Mouse (Mus musculus): Measurements from ENCODE around the gene Mypop. TPM values are rescaled to one million over a fixed set of nuclear protein-coding genes. Genes with fewer than 3 reads are reported as not detected.

The Mypop gene
- polyA plus RNA-seq (2012; rRNA removed; ENCODE audit: low replicate concordance) = 5.2 and 17.4 TPM in 2 replicates

GRCm38 (mm10) chr7:18990601-18991295 is at the start of gene Mypop:
TSS of gene Mypop (plus strand) at chr7:18991245.

GRCm38 (mm10) chr7:18987100-18987499 is 3.9 kb upstream of the Mypop start, which contains the start of gene Nanos2:
TSS of gene Nanos2 (plus strand) at chr7:18987400.

DNA sequence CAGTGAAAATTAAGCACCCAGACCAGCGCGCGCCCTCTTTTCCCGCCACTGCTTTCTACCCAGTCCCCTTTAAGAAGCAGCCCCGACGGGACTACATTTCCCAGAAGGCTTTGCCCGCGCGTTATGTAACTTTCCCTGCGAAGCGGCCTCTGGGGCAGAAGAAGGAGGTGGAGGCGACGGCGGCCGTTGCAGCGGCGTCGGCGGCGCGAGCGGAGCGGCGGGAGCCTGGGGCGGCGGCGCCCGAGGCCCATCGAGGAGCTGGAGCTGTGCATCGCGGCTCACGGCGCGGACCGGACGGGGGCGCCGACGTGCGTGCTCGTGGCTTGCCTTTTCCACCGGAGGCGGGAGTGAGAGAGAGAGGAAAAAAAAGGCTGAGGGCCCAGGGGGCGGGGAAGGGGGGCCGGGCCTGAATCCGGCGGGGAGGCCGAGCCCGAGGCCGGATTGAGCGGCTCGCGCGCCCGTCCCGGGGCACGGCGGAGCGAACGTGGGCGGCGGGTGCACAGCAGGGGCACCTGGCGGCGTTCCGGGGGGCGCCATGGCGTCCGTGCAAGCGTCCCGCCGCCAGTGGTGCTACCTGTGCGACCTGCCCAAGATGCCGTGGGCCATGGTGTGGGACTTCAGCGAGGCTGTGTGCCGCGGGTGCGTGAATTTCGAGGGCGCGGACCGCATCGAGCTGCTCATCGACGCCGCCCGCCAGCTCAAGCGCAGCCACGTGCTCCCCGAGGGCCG is 13.0 kb downstream of the Mypop start, which contains the start of gene Irf2bp1:
Irf2bp1 (plus strand) TSS at position 143 of the 729 bp plus-strand sequence.

DNA sequence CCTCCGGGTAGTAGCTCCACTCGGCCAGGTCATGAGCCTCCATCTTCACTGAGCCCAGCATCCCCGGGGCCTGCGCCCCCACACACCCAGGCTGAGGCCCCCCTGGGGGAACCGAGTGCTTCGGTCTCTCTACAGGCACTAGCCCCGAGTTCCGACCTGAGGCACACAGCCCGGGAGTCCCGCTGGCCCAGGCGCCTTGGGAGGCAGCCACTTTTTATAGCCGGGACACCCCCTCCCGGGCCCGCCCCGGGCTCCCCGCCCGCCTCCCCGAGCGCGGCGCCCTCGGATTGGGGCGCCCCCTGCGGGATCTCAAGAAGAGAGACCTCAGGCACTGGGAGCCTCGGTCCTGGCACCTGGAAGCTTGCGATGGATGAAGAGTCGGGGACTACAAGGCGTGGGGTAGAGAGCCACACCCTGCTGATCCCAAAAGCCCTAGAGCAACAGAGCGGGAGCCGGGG is 32.3 kb downstream of the Mypop start, which contains the start of gene Foxa3:
Foxa3 (minus strand) TSS at position 182 of the 458 bp plus-strand sequence.

GRCm38 (mm10) chr7:19024096-19024506 is 33.1 kb downstream of the Mypop start, which contains the start of gene Sympk:
TSS of gene Sympk (plus strand) at chr7:19024377.

Other genes starting within 250 kb of the Mypop start
- not detected in 2 replicates for gene Psg19, start 192.7 kb upstream of the Mypop start, polyA plus RNA-seq (2012; rRNA removed; ENCODE audit: low replicate concordance)
- 0.58 TPM in 1 of 2 replicates, not detected in the other for gene Psg17, start 169.6 kb upstream of the Mypop start, polyA plus RNA-seq (2012; rRNA removed; ENCODE audit: low replicate concordance)
- 11.8 and 24.6 TPM in 2 replicates for gene Mill2, start 151.3 kb upstream of the Mypop start, polyA plus RNA-seq (2012; rRNA removed; ENCODE audit: low replicate concordance)
- gene Pglyrp1, start 119.9 kb upstream of the Mypop start, polyA plus RNA-seq (2012; rRNA removed; ENCODE audit: low replicate concordance) = 6.4 and 56.4 TPM in 2 replicates
- gene Ccdc61, start 80.8 kb upstream of the Mypop start, polyA plus RNA-seq (2012; rRNA removed; ENCODE audit: low replicate concordance) = 20.3 and 25.2 TPM in 2 replicates
- 1.6 and 2.5 TPM in 2 replicates for gene Nova2, start 65.4 kb upstream of the Mypop start, polyA plus RNA-seq (2012; rRNA removed; ENCODE audit: low replicate concordance)
- gene Nanos2, start 3.8 kb upstream of the Mypop start, polyA plus RNA-seq (2012; rRNA removed; ENCODE audit: low replicate concordance) = 0.26 TPM in 1 of 2 replicates, not detected in the other
- 16.7 and 38.8 TPM in 2 replicates for gene Irf2bp1, start 12.8 kb downstream of the Mypop start, polyA plus RNA-seq (2012; rRNA removed; ENCODE audit: low replicate concordance)
- not detected in 2 replicates for gene Foxa3, start 32.3 kb downstream of the Mypop start, polyA plus RNA-seq (2012; rRNA removed; ENCODE audit: low replicate concordance)
- 66.1 and 105 TPM in 2 replicates for gene Sympk, start 33.1 kb downstream of the Mypop start, polyA plus RNA-seq (2012; rRNA removed; ENCODE audit: low replicate concordance)
- gene Rsph6a, start 63.4 kb downstream of the Mypop start, polyA plus RNA-seq (2012; rRNA removed; ENCODE audit: low replicate concordance) = not detected in 2 replicates
- gene Dmwd, start 85.0 kb downstream of the Mypop start, polyA plus RNA-seq (2012; rRNA removed; ENCODE audit: low replicate concordance) = 83.2 and 111 TPM in 2 replicates
- gene Dmpk, start 92.6 kb downstream of the Mypop start, polyA plus RNA-seq (2012; rRNA removed; ENCODE audit: low replicate concordance) = 388 and 705 TPM in 2 replicates
- 32.7 and 78.4 TPM in 2 replicates for gene Six5, start 103.3 kb downstream of the Mypop start, polyA plus RNA-seq (2012; rRNA removed; ENCODE audit: low replicate concordance)
- 0.21 and 0.55 TPM in 2 replicates for gene Gm4969, start 127.1 kb downstream of the Mypop start, polyA plus RNA-seq (2012; rRNA removed; ENCODE audit: low replicate concordance)
- gene Fbxo46, start 128.6 kb downstream of the Mypop start, polyA plus RNA-seq (2012; rRNA removed; ENCODE audit: low replicate concordance) = 7.9 and 11.0 TPM in 2 replicates
- 16.7 and 25.1 TPM in 2 replicates for gene Qpctl, start 158.0 kb downstream of the Mypop start, polyA plus RNA-seq (2012; rRNA removed; ENCODE audit: low replicate concordance)
- 26.1 and 39.9 TPM in 2 replicates for gene Snrpd2, start 158.5 kb downstream of the Mypop start, polyA plus RNA-seq (2012; rRNA removed; ENCODE audit: low replicate concordance)
- gene Gipr, start 174.9 kb downstream of the Mypop start, polyA plus RNA-seq (2012; rRNA removed; ENCODE audit: low replicate concordance) = 3.3 and 14.7 TPM in 2 replicates
- 34.2 and 47.4 TPM in 2 replicates for gene Eml2, start 185.2 kb downstream of the Mypop start, polyA plus RNA-seq (2012; rRNA removed; ENCODE audit: low replicate concordance)
- gene Gpr4, start 221.3 kb downstream of the Mypop start, polyA plus RNA-seq (2012; rRNA removed; ENCODE audit: low replicate concordance) = 21.2 and 40.9 TPM in 2 replicates
- 43.4 and 43.9 TPM in 2 replicates for gene Opa3, start 237.1 kb downstream of the Mypop start, polyA plus RNA-seq (2012; rRNA removed; ENCODE audit: low replicate concordance)